Mouse (Mus musculus) limb, embryonic 14.5 days (tissue): ENCODE measurements around the gene Fcor. TPM values are rescaled to one million over a fixed set of nuclear protein-coding genes. Genes with fewer than 3 reads are reported as not detected.

Source experiments
- ATAC-seq: fragments of 200-750 bp; cut with Nextera tagmentation; 2 replicates; pipeline ENCODE4 v1.8.0; 2017; ENCODE audit warnings: low read depth, moderate number of reproducible peaks, moderate TSS enrichment; ENCODE audit not compliant: low FRiP score
- DNase-seq: peaks from one replicate; pipeline ENCODE4 v3.0.0-alpha.2; 2015; ENCODE audit warnings: low spot score
- H3K27ac ChIP-seq: fragments of 300-500 bp; sonication (generic); replicated peaks from 2 replicates; pipeline ENCODE4 v1.5.1; 2014; ENCODE audit warnings: low read depth, mild to moderate bottlenecking, low read length, moderate library complexity, mixed read lengths
- H3K27me3 ChIP-seq: fragments of 300-500 bp; sonication (generic); 2 replicates; pipeline ENCODE4 v1.6.1; 2014; ENCODE audit warnings: low read length, mixed read lengths; ENCODE audit not compliant: control insufficient read depth, insufficient read depth
- H3K36me3 ChIP-seq: fragments of 300-500 bp; sonication (generic); 2 replicates; pipeline ENCODE4 v1.6.1; 2014; ENCODE audit warnings: mild to moderate bottlenecking, low read length, moderate library complexity, mixed read lengths; ENCODE audit not compliant: control insufficient read depth, insufficient read depth
- H3K4me1 ChIP-seq: fragments of 300-500 bp; sonication (generic); 2 replicates; pipeline ENCODE4 v1.6.1; 2014; ENCODE audit warnings: antibody characterized with exemption, low read length, mixed read lengths; ENCODE audit not compliant: control insufficient read depth, insufficient read depth
- H3K4me2 ChIP-seq: fragments of 300-500 bp; sonication (generic); replicated peaks from 2 replicates; pipeline ENCODE4 v1.6.1; 2014; ENCODE audit warnings: low read depth, mild to moderate bottlenecking, low read length, moderate library complexity; ENCODE audit not compliant: severe bottlenecking
- H3K4me3 ChIP-seq: fragments of 300-500 bp; sonication (generic); replicated peaks from 2 replicates; pipeline ENCODE4 v1.5.1; 2014; ENCODE audit warnings: low read length
- H3K9ac ChIP-seq: fragments of 300-500 bp; sonication (generic); 2 replicates; pipeline ENCODE4 v1.6.1; 2014; ENCODE audit warnings: mild to moderate bottlenecking, low read depth, low read length, moderate library complexity; ENCODE audit not compliant: severe bottlenecking
- H3K9me3 ChIP-seq: fragments of 300-500 bp; sonication (generic); 2 replicates; pipeline ENCODE4 v1.6.1; 2016; ENCODE audit warnings: low read length; ENCODE audit not compliant: control insufficient read depth
- POLR2A ChIP-seq: fragments of 200-500 bp; IDR thresholded peaks from 2 replicates; pipeline ENCODE4 v1.8.0; 2012; ENCODE audit warnings: inconsistent platforms, mild to moderate bottlenecking, moderate library complexity, borderline replicate concordance; ENCODE audit not compliant: insufficient read depth, insufficient read length; ENCODE audit errors: extremely low read depth
- WGBS: fragments of 180-500 bp; shearing (Covaris S2); extraction: QIAGEN DNeasy Blood & Tissue Kit; methylation state at CpG from one replicate; pipeline ENCODE4 v1.1.7; 2014; 5-methylcytosine and 5-hydroxymethylcytosine counted together
- polyA plus RNA-seq, 2 experiments: library from polyadenylated mRNA; depleted of rRNA in 1 of 2; stranded (reverse) in 1 of 2; unstranded in 1 of 2; fragments of >200 nt; fragmentation: Nextera tagmentation in 1 of 2; extraction: Ambion mirVana in 1 of 2; gene quantifications; 2 replicates each; pipeline versions ENCODE4 v1.2.1 to v1.2.3; 2012 to 2014

Fcor gene
- polyA plus RNA-seq, 2 experiments: 7.3 to 14.1 TPM

- Histone ChIP-seq H3K9me3 (no peaks in the 10 kb centered on the region), H3K4me1 (peaks cover 3% of the 10 kb centered on the region), H3K4me3 (no peak overlapping the region), H3K36me3 (peaks cover 36% of the 10 kb centered on the region), H3K27ac (no peak overlapping the region), H3K4me2 (no peak overlapping the region), H3K9ac (no peak overlapping the region), H3K27me3 (no peaks in the 10 kb centered on the region)
- DNase-seq (no peak), ATAC-seq (no peak)
- WGBS: 92% methylated on average over 5 of the region's 5 CpGs
- TF ChIP-seq POLR2A: no peak
These were observed 10.3 kb upstream of the Fcor start for GRCm38 (mm10) chr8:3682435-3682834.

- ATAC-seq (no peak), DNase-seq (no peak)
- no peak overlapping the region for H3K9ac ChIP-seq
- WGBS: 90% methylated on average over 5 of the region's 5 CpGs
- no peak overlapping the region for H3K4me3 ChIP-seq
- no peaks in the 10 kb centered on the region for H3K9me3 ChIP-seq
- H3K27me3 ChIP-seq: no peaks in the 10 kb centered on the region
- no peak overlapping the region for H3K4me2 ChIP-seq
- H3K36me3 ChIP-seq: peaks cover 36% of the 10 kb centered on the region
- H3K4me1 ChIP-seq: peaks cover 7% of the 10 kb centered on the region
- TF ChIP-seq POLR2A: no peak
- no peak overlapping the region for H3K27ac ChIP-seq
These were observed 7.5 kb upstream of the Fcor start for GRCm38 (mm10) chr8:3679656-3680055.

GRCm38 (mm10) chr8:3679236-3679635, 7.1 kb upstream of the Fcor start:
- Histone ChIP-seq H3K27me3 (no peaks in the 10 kb centered on the region), H3K9me3 (no peaks in the 10 kb centered on the region), H3K4me2 (no peak overlapping the region), H3K4me3 (no peak overlapping the region), H3K4me1 (peaks cover 7% of the 10 kb centered on the region), H3K36me3 (peaks cover 36% of the 10 kb centered on the region), H3K27ac (no peak overlapping the region), H3K9ac (no peak overlapping the region)
- DNase-seq: no peak
- TF ChIP-seq POLR2A: no peak
- no peak for ATAC-seq
- 94% methylated on average over 23 of the region's 23 CpGs for WGBS

GRCm38 (mm10) chr8:3678831-3679230, 6.7 kb upstream of the Fcor start:
- H3K27me3 ChIP-seq: no peaks in the 10 kb centered on the region
- peaks cover 7% of the 10 kb centered on the region for H3K4me1 ChIP-seq
- H3K9ac ChIP-seq: no peak overlapping the region
- H3K4me2 ChIP-seq: no peak overlapping the region
- peaks cover 36% of the 10 kb centered on the region for H3K36me3 ChIP-seq
- no peak overlapping the region for H3K4me3 ChIP-seq
- H3K9me3 ChIP-seq: no peaks in the 10 kb centered on the region
- DNase-seq (no peak), ATAC-seq (no peak)
- H3K27ac ChIP-seq: no peak overlapping the region
- WGBS: 96% methylated on average over 23 of the region's 23 CpGs
- no peak for TF ChIP-seq POLR2A

- ATAC-seq: 0 out of 2 replicates have a peak, but pooled peaks have one; percentile 1
- 4% methylated on average over 15 of the region's 15 CpGs for WGBS
These were observed 4.9 kb upstream of the Fcor start for GRCm38 (mm10) chr8:3676993-3677579.

More at GRCm38 (mm10) chr8:3676993-3677579, 4.9 kb upstream of the Fcor start:
- TF ChIP-seq POLR2A: no peak
- Histone ChIP-seq H3K4me1 (peaks cover 7% of the 10 kb centered on the region), H3K9ac (peak overlapping the region; percentile 97), H3K27me3 (no peaks in the 10 kb centered on the region), H3K9me3 (no peaks in the 10 kb centered on the region), H3K4me2 (peak overlapping the region; percentile 89), H3K27ac (peak overlapping the region; percentile 88; the same call in 1 of the 2 replicates), H3K4me3 (peak overlapping the region; percentile 90), H3K36me3 (peaks cover 29% of the 10 kb centered on the region)
- DNase-seq: no peak
